Mouse (Mus musculus) layer of hippocampus, adult 8-10 months (tissue): ENCODE data around the gene Hipk1. TPM values are rescaled to one million over a fixed set of nuclear protein-coding genes. Genes with fewer than 3 reads are reported as not detected.
"Not testable (repeated sequence)": the region's sequence is repeated elsewhere in the genome, so short reads cannot be mapped to it uniquely, and the experiment has no call there.

Experiments
- DNase-seq, 2 experiments: peaks; one replicate each; pipeline ENCODE4 v3.0.0; 2022; ENCODE audit warnings: low spot score in 2 of 2
- total RNA-seq, 4 experiments: library from RNA; stranded (reverse); gene quantifications; 2 replicates each; pipeline ENCODE4 v1.2.4; 2022

Gene Hipk1
- total RNA-seq, 4 experiments from 2014 or later: 115 to 141 (median 129) TPM

DNA sequence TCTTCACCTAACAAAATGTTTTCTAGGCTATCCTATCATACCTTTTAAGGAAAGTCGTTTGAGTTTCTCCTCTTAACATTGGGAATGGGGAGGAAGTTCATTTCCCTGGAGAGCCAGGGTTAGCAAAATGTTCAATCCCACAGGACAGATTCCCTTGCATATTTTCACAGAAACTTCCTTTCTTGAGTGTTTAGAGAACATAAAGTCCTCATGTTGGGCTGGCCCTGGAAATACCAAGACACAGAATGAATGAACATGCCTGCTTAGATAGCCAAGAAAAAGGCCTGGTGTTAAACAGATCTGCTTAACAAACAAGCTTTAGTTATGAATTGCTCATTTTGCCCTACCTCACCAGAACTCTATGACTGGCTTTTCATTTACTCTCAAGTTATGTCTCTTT lies 1.2 kb upstream of the Hipk1 start:
- DNase-seq: no peak

DNA sequence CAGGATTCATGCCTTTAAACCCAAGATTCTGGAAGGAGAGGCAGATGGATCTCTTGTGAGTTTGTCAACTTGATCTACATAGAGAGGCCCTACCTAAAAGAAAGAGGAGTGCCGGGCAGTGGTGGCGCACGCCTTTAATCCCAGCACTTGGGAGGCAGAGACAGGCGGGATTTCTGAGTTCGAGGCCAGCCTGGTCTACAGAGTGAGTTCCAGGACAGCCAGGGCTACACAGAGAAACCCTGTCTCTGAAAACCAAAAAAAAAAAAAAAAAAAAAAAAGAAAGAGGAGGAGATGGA lies 696 bp upstream of the Hipk1 start:
- not testable (repeated sequence) for DNase-seq

DNA sequence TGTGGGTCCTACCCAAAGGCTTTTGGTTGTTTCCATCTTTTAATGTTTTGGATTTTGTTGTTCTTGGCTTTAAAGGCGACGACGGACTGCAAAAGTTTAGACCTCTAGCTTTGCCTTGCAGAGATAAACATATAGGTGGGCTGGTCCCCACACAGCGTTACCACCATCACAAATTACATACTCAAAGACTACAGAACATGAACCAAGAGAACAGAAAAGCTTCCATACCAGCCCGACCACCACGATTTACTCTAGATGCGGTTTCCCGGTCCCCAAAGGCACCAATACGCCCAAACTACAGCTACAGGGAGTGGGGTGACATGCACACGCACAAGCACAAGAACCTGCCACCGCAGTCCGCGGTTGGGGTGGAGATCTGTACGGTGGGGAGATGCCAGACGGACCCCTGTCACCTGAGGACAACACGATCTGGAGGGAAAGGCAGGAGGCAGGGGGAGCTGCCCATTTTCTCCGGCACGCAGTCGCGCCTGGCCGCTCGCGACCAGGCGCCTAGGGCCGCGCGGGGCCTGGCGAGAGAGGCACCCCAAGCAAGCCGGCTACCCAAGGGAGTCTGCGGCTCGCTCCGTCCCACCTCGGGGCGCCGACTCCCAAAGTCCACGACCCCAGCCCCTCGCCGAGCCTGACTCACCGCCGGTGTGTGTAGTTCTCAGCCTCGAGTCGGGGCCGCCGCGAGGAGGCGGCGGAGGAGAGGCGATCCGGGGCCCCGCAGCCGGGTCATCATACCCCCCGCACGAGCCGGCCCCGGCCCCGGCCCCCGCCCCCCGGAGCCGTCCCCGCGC lies 817 bp downstream of the Hipk1 start:
- DNase-seq: no peak

DNA sequence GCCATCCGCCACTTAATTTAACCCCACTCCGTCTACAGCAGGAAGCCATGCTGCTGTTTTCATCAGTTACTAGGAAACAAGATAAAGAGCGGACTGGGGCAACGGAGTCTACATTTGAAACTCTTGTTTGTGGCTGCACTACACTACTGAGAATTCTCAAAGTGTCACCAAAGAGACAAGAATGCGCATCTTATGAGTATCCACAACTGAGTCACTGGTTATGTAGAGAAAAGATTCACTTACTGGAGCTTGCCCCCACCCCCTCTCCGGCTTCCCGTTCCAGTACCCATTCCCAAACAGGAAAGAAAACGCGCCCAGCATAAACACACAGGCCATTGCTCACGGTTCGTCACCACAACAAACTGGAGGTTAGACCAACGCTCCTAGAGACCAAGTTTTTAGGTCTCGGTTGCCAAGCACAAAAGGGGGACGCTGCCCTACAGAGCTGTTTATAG lies 1.4 kb downstream of the Hipk1 start:
- no peak for DNase-seq

DNA sequence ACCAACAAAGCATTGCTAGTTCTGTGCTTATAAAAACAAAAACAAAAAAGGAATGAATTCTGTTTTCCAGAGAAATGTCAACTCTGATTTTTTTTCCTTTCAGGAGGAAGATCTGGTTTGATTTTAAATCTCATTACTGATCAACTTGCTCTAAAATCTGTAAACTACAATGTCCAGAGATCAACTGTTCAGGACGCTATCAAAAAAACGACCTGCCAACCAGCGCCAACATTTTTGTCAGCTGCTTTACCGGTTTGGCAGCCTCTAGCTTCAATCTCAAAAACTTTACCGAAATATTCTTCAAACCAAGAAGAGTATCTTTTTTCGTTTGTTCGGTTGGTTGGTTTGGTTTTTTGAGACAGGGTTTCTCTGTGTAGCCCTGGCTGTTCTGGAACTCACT lies 2.3 kb downstream of the Hipk1 start:
- no peak for DNase-seq

DNA sequence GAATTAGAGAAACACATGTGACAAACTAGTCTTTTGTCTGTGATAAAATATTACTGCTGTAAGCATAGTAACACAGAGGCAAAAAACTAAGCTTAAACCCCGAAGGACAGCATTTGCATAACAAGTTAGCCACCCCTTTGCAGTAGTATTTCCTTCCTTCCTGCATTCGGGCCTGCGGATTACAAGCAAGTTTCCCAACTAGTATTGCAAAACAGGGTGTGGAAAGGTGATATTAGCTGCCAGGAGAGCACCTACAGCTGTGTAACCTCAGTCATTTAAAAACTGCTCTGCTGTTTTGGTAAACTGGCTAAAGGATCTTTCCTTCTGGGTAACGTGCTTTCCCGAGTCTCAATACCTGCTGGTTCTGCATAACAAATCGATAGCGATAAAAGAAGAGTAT lies 4.1 kb downstream of the Hipk1 start:
- no peak for DNase-seq

DNA sequence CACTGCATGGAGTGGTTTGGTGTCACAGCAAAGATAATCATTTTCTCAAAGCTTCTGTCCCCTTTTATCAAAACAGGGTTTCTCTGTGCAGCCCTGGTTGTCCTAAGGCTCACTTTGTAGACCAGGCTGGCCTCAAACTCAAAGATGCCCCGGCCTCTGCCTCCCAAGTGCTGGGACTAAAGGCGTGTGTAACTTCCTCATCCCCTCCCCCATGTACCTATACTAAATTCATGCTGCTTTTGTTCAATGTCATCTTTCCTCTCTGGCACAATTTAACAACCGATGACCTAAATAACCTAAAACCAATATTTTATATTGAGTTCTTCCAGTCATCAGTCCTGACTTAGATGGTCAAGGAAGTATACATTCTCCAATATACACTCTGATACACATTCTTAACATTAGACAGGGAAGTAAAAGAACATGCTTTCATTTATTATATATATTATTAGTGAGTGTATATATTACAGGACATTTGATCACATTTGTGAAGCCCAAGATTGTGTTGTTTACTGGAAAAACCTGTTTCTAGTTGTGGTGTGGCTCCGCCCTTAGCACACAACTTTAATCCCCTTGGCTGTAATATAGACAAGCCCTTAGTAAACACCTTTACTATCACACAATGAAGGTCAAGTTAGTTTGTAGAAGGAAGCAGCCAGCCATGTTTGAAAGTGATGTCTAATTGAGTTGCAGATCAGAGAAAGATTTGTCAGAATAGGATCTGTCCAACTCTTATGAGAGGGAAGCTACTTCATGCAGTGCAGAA lies 8.3 kb downstream of the Hipk1 start:
- no peak for DNase-seq

DNA sequence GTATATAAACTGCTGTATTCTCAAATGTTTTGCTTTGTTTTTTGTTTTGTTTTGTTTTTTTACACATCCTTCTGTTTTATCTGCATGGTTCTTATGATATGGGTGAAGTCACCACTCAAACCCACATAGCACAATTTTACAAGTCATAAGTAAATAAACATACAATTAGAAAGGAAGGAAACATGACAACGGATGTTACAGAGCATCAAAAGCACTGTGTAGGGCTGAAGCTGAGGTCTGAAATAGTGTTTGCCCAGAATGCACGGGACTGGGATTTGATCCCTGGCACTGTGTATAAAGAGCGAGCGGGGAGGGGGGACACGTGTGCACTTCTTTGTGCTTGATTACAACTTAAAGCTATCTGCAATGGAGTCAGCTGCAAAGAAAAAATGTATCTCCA lies 10.6 kb downstream of the Hipk1 start:
- DNase-seq: no peak

DNA sequence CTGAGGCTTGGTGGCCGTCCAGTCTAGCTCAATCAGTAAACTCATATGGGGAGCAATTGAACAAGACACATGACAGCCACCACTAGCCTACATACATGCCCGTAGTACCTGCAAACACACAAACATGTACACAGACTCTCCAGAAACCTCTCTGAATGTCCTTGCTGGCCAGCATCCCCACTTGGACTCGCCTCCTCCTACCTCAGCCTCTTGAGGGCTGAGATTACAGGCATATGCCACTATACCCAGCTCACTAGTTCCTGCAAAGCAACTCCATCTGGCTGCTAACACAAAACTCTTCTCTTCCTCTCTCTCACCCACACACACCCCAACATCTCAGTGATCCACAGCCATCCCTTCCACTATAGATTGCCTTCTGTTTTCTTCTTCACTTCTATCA lies 11.1 kb downstream of the Hipk1 start:
- DNase-seq: no peak

DNA sequence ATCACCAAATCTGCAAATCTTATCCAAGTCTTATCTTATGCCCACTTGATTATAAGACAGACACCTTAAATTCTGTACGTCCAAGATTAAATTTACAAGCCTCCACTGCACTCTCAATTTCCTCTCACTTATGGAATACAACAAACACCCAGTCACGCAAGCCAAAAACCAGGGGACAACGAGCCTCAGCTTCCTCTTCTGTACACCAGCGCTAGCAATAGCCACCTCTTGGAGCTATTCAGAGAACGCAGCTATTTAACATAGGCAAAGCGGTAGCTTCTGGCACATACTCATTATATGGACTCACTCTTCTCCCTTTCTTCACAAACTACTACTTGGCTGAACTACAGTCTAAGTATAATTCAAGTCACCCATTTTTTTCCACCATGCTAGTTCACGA lies 12.2 kb downstream of the Hipk1 start:
- no peak for DNase-seq

DNA sequence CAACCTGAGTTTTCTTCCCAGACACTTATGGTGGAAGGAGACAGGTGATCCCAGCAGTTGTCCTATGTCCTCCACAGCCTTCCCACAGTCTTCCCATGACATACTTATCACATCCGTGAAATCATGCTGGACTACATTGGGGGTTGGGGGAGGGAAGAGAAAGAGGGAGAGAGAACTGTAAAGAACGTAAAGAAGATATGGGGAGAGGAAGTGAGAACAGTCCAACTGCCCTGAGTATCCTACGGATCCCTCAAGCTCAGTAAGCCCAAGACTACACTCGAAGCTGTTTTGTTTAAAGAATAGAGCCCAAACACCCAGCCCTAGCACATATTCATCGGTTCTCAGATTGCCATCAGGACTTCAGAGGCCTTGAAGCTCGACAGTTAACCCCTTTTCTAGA lies 12.7 kb downstream of the Hipk1 start:
- no peak for DNase-seq

DNA sequence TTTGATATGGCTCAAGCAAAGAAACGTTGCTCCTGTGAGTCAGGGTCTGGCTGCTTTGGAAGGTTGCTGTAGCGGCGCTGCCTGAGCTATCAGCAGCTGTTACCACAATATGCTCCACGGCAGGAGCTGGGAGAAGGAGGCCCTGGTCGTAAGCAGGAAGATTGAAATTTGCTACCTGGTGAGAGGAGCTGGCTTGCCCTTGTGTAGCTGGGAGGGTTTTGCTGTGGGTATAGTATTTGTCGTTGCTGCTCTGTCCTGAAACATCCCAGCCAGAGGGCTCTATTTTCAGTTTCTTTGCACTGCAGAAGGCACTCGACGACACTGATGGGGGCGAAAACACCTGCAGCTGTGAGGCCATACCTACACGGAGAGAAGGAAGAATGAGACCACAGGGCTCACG lies 13.4 kb downstream of the Hipk1 start:
- peak; percentile 39 to 46 for DNase-seq

DNA sequence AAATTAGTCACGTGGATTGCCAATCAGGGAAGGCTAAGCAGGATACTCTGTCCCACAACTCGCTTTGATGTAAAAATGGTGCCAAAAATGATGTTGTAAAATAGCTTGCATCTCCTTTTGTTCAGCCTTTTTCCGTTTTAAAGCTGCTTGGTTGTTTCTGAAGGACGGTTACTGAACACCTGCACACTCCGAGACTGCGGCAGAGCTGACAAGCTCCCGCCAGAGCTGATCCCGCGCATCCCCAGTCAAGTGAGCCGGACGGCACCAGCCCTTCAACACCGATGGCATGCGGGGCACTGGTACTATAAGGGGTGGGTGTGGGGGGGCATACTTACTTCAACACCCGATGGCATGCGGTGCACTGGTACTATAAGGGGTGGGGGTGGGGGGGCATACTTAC lies 17.4 kb downstream of the Hipk1 start:
- no peak for DNase-seq

DNA sequence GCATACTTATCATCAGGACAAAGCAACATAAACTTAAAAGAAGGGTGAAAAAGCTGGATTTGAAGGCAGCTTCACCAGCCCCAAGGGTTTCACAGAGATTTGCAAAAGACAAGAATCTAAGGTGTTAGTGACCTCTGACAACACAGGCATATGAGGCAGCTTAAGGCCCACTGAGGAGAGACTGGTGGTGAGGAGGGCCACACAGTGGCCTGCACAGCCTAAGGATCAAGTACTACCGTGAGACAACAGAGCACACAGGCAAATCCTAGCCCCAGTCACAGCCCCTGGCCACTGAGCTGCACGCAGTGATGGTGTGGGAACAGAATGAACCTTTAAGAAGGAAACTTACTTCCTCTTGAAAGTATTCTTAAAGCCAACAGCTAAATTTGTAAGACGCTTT lies 17.9 kb downstream of the Hipk1 start:
- no peak for DNase-seq

DNA sequence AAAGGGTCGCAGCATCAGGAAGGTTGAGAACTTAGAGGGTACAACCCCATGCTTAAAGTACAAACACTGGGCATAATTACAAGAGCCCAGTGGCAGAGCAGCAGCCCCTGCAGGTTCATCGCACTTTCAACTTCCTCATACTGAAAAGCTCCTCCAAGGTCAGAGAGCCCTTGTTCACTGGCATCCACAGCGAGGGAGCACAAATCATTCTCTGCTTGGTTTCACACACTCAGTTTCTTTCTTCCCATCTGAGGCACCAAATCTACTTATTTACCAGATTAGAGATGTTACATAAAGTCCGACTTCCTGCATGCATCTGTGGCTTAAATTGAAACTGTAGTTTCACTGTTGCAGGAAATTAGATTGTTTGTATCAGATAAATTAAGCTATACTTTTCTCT lies 18.5 kb downstream of the Hipk1 start:
- no peak for DNase-seq

DNA sequence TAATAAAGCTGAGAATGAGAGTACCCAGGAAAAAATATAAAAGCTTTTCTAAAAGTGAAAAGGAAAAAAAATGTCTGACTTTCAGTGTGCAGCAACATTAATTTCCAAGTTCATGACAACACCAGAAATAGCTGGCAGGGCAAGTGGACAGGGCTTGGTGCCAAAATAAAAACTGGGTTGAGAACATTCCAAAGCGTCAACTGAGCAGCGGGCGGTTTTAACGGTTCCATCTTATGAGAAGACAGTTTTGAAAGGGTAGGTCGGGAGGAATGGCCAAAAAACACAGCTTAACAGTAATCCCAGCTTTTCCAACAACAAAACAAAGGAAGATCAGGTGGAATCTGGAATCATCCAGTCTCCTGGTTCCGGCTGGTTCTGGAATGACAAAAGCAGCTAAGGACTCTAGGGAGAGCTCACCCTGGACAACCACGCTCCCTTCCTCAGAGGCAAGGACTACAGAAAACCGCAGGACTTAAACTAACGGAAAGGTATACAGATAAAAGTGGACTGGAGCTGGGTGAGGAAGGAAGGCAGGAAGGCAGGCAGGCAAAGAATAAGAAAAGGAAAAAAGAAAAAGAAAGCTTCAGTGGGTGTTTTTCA lies 19.7 kb downstream of the Hipk1 start:
- DNase-seq: peak in 1 of 2 experiments; percentile 37

DNA sequence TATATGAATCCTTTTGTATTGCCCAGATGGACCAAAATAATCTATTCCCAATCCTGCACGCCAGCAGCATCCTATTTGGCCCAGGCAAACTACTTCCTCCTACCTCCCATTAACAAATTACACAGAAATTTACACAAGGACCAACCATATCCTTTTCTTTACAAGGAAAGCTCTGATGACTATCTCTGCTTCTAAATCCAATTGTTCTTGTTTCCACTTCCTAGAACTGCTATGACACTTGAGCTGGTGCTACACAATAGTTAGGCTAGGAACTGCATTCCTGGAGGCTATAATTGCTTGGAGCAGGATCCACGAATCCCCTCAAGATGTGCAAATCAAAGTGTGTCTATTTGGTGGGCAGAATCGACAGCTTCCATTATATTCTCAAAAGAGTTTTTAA lies 24.6 kb downstream of the Hipk1 start:
- no peak for DNase-seq

DNA sequence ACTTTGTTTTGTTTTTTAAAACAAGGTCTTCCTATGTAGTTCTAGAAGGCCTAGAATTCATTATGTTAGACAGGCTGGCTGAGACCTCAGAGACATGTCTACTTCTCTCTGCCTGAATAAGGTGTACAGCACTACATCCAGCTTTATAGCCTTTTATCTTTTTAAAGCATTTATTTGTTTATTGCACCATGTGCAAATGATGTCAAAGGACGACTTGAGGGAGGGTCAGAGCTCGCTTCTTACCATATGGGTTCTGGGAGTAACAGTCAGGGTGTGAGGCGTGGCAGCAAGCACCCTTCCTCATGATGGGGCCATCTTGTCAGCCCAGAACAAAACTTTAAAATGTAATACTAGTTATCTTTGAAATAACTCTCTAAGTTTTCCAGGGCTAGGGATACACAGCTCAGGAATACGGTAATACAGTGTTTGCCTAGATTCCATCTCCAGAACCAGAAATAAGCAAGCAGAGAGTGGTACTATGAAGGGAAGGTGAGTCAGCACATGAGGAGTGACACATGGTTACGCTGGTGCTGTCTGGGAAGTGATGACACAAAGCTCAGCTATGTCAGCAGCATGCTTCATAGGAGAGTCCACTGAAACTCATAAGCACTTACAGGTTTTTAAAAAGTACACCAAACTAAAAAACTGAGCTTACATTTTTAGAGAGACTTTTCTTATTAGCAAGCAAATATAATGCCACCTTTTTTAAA lies 31.9 kb downstream of the Hipk1 start:
- DNase-seq: no peak

DNA sequence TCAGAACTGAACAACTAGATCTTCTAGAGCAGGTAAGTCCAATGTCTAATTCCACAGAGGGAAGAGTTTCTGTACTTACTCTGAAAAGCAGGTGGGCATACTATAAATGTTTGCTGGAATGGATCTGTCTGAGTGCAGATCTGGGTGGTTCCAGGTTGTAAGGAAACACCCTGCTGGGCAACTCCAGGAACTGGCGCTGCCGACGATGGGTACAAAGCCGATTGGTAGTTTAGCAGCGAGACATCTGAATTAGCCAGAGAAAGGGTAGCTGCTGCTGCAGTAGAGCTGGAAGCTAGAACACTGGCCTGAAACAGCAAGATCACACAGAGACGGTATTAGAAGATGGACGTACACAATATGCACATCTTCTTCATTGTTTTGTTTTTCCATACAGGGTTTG lies 32.9 kb downstream of the Hipk1 start:
- no peak for DNase-seq

DNA sequence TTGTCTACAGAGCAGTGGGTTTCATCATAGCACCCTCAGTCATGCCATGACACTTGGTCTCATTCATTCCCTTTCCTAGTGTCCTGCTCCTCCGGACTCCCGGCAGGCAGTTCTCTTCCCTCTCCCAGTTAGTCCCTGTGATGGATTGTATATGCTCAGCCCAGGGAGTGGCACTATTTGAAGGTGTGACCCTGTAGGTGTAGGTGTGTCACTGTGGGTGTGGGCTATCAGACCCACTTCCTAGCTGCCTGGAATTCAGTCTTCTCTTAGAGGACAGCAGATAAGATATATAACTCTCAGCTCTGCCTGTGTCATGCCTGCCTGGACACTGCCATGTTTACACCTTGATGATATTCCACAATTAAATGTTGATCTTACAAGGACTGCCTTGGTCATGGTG lies 34.4 kb downstream of the Hipk1 start:
- no peak for DNase-seq

DNA sequence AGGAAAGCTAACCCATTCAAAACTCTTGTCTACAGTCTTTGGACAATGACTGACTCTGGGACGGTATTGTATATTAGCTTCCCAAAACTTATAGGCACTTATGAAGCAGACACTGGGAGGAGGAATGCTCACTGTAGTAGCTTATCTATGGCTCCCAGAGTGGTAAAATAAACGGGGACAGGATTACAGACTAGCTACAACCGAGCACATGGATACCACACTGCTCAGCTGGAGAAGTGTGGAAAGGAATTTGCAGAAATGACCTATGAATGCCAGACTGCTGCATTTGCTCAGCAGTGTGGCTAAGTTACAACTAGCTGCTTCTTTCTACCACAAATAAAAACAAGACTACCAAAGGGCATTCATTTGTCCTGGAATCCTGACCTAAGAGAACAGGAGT lies 36.0 kb downstream of the Hipk1 start:
- no peak for DNase-seq

DNA sequence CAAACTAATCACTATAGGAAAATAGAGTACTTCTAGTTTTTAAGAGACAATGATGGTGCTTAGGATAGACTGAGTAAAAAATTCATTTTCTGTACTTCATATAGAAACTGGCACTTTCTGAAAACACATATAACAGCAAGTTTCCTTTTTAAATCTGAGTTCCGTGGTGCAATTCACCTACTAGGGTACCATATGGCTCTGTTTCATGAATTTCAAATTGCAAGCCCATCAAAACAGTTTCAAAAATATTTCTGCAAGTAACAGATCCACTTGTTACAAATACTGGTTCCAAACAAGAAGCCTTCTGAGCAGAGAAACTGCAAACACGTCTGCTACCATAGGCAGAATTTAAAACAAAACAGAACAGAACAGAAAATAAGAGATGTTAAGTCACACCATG lies 39.8 kb downstream of the Hipk1 start:
- no peak for DNase-seq
